Mouse (Mus musculus) embryonic facial prominence, embryonic 10.5 days (tissue): ENCODE measurements at regions not wholly inside any gene's neighbourhood (a gene's known extent, or its start where the extent isn't known, plus 50 kb on each side); places are given as distances from the start of the nearest gene placed in this dataset.

ENCODE experiments used
- DNase-seq: peaks from one replicate; pipeline ENCODE4 v3.0.0-alpha.2; 2017; ENCODE audit warnings: low spot score
- H3K27ac ChIP-seq: fragments of 300-500 bp; sonication (generic); replicated peaks from 2 replicates; pipeline ENCODE4 v1.5.1; 2016; ENCODE audit warnings: mild to moderate bottlenecking
- H3K27me3 ChIP-seq: fragments of 300-500 bp; sonication (generic); replicated peaks from 2 replicates; pipeline ENCODE4 v1.6.1; 2016; ENCODE audit warnings: low read depth, mild to moderate bottlenecking; ENCODE audit not compliant: poor library complexity, severe bottlenecking
- H3K36me3 ChIP-seq: fragments of 300-500 bp; sonication (generic); replicated peaks from 2 replicates; pipeline ENCODE4 v1.6.1; 2016; ENCODE audit warnings: mild to moderate bottlenecking, moderate library complexity
- H3K4me1 ChIP-seq: fragments of 300-500 bp; sonication (generic); 2 replicates; pipeline ENCODE4 v1.6.1; 2016
- H3K4me3 ChIP-seq: fragments of 300-500 bp; sonication (generic); 2 replicates; pipeline ENCODE4 v1.5.1; 2016; ENCODE audit warnings: mild to moderate bottlenecking, moderate library complexity
- H3K9me3 ChIP-seq: fragments of 300-500 bp; sonication (generic); 2 replicates; pipeline ENCODE4 v1.6.1; 2016; ENCODE audit warnings: mild to moderate bottlenecking
- WGBS: fragments of 180-500 bp; shearing (Covaris S2); methylation state at CpG from one replicate; pipeline ENCODE4 v1.1.7; 2016; 5-methylcytosine and 5-hydroxymethylcytosine counted together

DNA sequence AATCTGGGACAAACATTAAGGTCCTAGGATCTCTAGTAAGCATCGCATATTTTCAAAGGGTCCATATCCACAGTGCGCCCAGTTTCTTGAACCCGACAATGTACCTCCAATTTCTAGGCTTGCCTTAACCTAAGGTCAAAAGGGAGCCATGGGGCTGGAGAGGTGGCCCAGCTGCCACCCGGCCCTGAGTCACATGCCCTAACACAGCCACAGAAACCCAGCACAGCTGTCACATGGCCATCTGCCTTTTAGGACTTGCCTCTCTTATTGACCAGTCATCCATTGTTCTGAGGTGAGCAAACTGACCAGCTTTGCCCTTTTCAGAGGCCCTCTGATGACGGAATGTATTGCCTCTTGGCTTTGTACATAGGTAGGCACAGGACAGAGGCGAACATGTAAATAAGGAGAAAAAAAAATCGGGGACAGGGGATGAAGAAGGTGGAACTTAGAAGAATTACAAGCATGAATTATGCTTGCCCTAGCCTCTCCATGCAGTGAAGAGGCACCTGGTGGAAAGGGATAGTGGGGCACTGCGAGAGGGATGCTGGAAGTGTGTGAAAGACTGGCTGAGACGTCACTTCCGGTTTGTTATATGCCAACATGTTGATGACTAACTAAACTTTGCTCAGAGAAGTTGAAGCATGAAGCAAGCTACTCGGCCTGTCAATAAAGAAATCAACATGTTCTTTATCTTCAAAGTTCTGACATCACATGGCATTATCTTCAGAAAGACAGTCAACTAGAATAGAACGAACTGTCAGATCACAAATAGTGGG is 84.3 kb upstream of the Nap1l1 start:
- DNase-seq = peak; percentile 12
- H3K9me3 ChIP-seq = 0 out of 2 replicates have a peak, but pooled peaks cover 3% of the 10 kb centered on the region
- no peak overlapping the region for H3K4me3 ChIP-seq
- peaks cover 17% of the 10 kb centered on the region for H3K4me1 ChIP-seq
- H3K27ac ChIP-seq = no peak overlapping the region
- H3K27me3 ChIP-seq = no peaks in the 10 kb centered on the region
- WGBS = 81% methylated on average over 12 of the region's 12 CpGs
- H3K36me3 ChIP-seq = no peaks in the 10 kb centered on the region

DNA sequence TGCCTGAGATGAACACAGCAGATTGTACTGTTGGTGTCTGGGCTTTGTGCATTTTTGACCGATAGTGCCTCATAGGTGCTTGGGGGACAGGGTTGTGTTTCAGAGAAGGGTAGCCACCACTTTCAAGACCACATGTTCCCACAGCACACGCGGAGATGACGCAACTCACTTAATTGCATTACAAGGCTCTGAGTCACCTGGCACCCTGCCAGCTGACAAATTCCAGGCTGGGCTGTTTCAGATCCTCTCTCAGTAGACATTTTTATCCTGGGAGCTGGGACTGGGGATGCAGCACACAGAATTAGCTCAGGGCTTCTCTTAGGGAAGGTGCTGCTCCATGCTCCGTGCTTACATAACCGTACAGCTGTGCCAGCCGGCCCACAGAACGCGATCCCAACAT is 83.1 kb upstream of the Nap1l1 start:
- Histone ChIP-seq H3K27ac (no peak overlapping the region), H3K36me3 (no peaks in the 10 kb centered on the region), H3K9me3 (0 out of 2 replicates have a peak, but pooled peaks cover 3% of the 10 kb centered on the region), H3K4me1 (peaks cover 17% of the 10 kb centered on the region), H3K27me3 (no peaks in the 10 kb centered on the region), H3K4me3 (no peak overlapping the region)
- 73% methylated on average over 9 of the region's 9 CpGs for WGBS
- DNase-seq = peak; percentile 56

DNA sequence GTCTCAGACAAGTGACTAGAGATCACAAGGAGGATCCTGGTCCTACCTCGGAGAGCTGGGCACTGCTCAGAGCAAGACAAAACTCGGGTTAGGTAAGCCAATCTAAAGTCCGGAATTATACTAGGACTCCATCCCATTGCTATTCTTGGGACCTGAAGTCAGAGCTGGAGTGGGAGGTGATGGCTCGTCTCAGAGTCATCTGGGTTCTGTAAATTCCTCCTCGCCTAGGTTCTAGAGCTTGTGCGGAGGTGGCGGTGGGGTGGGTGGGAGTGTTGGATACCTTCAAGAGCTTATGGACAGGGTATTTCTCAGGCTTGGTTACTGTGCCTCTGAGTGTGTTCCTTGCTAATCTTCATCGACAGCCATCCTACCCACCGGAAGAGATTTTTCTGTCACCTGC is 78.6 kb upstream of the Nap1l1 start:
- no peaks in the 10 kb centered on the region for H3K27me3 ChIP-seq
- H3K36me3 ChIP-seq = no peaks in the 10 kb centered on the region
- 94% methylated on average over 9 of the region's 9 CpGs for WGBS
- no peak overlapping the region for H3K4me3 ChIP-seq
- H3K4me1 ChIP-seq = peaks cover 6% of the 10 kb centered on the region; the same call in 1 of the 2 replicates
- DNase-seq = no peak
- H3K9me3 ChIP-seq = 0 out of 2 replicates have a peak, but pooled peaks cover 3% of the 10 kb centered on the region
- H3K27ac ChIP-seq = no peak overlapping the region

DNA sequence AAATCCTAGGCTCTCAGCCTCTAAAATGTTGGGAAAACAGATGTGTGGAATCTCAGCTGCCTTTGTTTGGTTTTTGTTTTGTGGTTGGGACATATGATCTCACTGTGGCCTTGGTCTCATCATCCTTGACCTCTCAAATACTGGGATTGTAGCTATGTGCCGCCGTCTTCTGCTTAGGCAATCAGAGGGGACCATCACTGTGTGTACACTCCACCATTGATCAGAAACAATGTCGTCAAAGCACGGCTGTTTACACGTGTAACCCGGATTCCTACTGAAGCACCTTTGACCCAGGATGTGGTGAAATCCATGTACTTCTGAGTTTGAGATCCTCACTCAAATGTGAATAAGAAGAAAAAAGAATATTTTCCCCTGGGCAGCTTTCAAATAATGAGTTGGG is 68.0 kb upstream of the Nap1l1 start:
- Histone ChIP-seq H3K27me3 (no peaks in the 10 kb centered on the region), H3K9me3 (peaks cover 3% of the 10 kb centered on the region; the same call in 1 of the 2 replicates), H3K4me3 (no peak overlapping the region), H3K4me1 (peaks cover 10% of the 10 kb centered on the region; the same call in 1 of the 2 replicates), H3K36me3 (no peaks in the 10 kb centered on the region), H3K27ac (no peak overlapping the region)
- 90% methylated on average over 6 of the region's 6 CpGs for WGBS
- no peak for DNase-seq

DNA sequence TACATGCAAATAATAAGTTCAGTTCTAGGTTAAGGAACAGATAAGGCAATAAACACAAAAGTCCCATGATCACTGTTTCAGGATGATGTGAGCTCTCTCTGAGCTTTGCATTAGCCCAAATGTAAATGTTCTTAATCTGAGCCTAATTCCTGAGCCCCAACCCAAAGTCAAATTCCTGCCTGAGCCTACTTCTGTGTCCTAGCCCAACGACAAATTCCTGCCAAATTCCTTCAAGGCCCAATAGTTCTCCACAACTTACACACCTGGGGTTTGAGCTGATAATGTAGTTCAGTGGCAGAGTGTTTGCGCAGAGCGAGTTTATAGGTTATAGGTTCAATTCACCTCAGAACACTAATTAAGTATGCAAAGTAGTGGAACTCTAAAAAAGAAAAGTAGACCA is 64.1 kb upstream of the Nap1l1 start:
- H3K4me1 ChIP-seq = peaks cover 10% of the 10 kb centered on the region; the same call in 1 of the 2 replicates
- H3K9me3 ChIP-seq = no peaks in the 10 kb centered on the region
- no peak for DNase-seq
- no peak overlapping the region for H3K27ac ChIP-seq
- no peak overlapping the region for H3K4me3 ChIP-seq
- H3K36me3 ChIP-seq = no peaks in the 10 kb centered on the region
- 81% methylated on average over 3 of the region's 3 CpGs for WGBS
- no peaks in the 10 kb centered on the region for H3K27me3 ChIP-seq

DNA sequence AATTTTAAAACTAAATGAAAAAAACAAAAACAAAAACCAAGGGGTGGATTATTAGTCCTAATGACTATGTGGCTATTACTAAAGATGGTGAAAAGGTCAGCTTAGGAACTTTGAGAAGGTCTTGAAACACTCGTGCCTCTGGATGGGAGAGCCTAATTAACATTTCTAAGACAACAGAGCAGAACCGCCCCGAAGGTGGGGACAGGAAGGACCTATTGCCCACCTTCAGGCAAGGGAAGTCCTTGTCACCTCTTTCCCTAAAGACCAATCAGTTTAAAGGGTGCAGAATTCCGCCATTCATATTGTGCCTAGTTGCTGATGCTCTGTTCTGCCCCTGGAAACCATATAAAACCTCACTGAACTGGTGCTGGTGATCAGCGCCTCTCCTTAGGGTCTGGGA is 63.5 kb upstream of the Nap1l1 start:
- H3K4me1 ChIP-seq = peaks cover 10% of the 10 kb centered on the region; the same call in 1 of the 2 replicates
- no peak for DNase-seq
- 74% methylated on average over 5 of the region's 5 CpGs for WGBS
- no peak overlapping the region for H3K4me3 ChIP-seq
- H3K27me3 ChIP-seq = no peaks in the 10 kb centered on the region
- H3K27ac ChIP-seq = no peak overlapping the region
- H3K36me3 ChIP-seq = no peaks in the 10 kb centered on the region
- H3K9me3 ChIP-seq = no peaks in the 10 kb centered on the region

DNA sequence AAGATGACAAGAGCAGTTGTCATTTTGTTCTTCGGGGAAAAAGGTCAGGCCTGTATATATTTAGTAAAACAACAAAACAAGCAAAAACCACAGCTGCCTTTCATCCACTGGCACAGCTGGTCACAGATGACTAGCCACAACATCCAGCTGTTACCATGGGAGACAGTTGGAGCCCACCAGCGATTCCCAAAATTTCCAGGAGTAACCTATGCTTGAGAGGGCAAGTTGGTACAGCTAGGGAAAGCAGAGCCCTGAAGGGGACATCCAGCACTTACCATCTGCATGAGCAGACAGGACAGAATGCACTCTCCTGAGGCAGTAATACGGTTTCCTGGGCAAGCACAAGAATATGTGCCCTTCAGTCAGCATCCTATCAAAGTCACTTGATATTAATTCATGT is 62.9 kb upstream of the Nap1l1 start:
- no peak for DNase-seq
- H3K4me1 ChIP-seq = peaks cover 10% of the 10 kb centered on the region; the same call in 1 of the 2 replicates
- no peaks in the 10 kb centered on the region for H3K9me3 ChIP-seq
- 77% methylated on average over 3 of the region's 3 CpGs for WGBS
- no peak overlapping the region for H3K4me3 ChIP-seq
- H3K27ac ChIP-seq = no peak overlapping the region
- H3K27me3 ChIP-seq = no peaks in the 10 kb centered on the region
- no peaks in the 10 kb centered on the region for H3K36me3 ChIP-seq

DNA sequence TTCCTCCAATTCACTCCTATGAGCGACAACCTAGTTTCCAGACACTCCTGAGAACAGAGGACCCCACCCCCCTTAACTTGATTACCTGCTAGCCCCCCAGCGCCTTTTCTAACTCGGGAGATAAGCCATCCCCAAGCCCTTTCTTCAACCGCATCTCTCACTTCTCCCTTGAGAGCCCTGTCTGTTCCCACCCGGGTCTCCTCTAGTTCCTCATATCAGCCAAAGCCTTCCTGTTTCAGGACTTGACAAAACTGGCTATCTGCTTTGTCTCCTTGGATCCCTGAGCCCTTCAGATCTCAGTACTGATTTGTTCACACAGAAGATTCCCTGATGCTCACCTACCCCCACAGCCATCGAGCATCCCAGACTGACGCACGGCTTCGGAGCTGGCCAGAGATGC is 61.5 kb upstream of the Nap1l1 start:
- no peaks in the 10 kb centered on the region for H3K27me3 ChIP-seq
- no peak overlapping the region for H3K4me3 ChIP-seq
- no peaks in the 10 kb centered on the region for H3K36me3 ChIP-seq
- no peaks in the 10 kb centered on the region for H3K9me3 ChIP-seq
- DNase-seq = no peak
- H3K4me1 ChIP-seq = peaks cover 10% of the 10 kb centered on the region; the same call in 1 of the 2 replicates
- WGBS = 92% methylated on average over 9 of the region's 9 CpGs
- no peak overlapping the region for H3K27ac ChIP-seq

DNA sequence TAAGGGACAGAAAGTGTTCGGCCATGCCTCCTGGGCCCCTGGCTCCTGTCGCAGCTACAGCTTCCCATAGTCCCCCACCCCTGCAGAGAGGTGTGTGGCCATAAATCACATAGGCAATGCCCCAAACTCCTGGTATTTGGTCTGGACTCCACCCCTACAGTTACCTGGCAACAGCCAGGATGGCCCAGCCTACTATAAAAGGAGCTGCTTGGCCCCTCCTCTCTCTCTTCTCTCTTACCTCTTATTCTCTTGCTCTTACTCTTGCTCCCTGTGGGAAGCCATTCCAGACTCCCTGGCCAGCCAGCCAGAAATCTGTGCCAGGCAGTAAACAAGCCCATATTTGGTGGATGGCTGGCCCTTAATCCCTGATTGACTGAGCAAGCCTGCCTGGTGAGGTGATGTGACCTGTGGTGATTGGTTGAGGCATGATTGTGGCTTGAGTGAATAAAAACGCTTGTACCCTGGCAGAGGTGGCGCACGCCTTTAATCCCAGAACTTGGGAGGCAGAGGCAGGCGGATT is 56.4 kb upstream of the Nap1l1 start:
- peaks cover 25% of the 10 kb centered on the region for H3K4me1 ChIP-seq
- H3K27ac ChIP-seq = no peak overlapping the region
- DNase-seq = no peak
- WGBS = 89% methylated on average over 6 of the region's 6 CpGs
- no peaks in the 10 kb centered on the region for H3K36me3 ChIP-seq
- no peaks in the 10 kb centered on the region for H3K27me3 ChIP-seq
- H3K9me3 ChIP-seq = no peaks in the 10 kb centered on the region
- no peak overlapping the region for H3K4me3 ChIP-seq

DNA sequence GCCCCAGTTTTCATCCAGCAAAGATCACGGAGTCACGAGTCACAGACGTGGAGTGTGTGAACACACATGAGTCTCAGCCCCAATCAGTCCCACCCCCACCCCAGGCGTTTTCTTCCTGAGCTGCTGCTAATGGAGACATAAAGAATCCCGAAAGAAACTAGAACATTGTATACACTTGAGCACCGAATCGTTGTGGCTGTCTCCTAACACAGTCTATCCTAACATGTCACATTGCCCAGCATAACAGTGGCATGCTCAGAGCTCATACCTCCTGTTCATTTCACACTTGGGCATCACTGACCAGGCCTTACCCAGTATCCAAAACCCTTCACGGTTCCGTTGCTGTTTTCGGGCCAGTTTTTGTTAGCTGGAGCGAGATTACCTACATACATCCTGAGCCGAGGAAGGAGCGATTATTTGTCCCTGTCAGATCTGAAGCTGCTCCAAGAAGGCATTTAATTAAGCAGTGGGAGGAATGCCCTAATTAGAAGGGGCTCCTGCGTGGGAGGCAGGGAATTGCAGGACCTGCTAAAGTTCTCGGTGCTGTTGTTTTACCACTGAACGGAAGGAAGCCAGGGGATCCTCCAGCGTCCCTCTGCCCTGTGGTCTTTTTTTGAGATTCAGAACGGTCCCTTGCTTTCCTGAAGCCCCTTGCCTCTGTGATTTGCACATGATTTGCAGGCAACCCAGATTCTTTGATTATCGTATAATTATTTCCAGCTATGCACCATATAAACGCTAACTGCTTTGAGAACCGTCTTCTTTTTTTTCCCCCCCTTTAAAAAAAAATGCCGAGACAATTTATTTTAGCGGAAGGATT is 53.4 kb upstream of the Nap1l1 start:
- Histone ChIP-seq H3K36me3 (no peaks in the 10 kb centered on the region), H3K27me3 (no peaks in the 10 kb centered on the region), H3K4me3 (peak overlapping the region; percentile 39), H3K4me1 (peaks cover 36% of the 10 kb centered on the region), H3K27ac (peak overlapping the region; percentile 67), H3K9me3 (no peaks in the 10 kb centered on the region)
- WGBS = 33% methylated on average over 23 of the region's 23 CpGs
- DNase-seq = peak; percentile 14

DNA sequence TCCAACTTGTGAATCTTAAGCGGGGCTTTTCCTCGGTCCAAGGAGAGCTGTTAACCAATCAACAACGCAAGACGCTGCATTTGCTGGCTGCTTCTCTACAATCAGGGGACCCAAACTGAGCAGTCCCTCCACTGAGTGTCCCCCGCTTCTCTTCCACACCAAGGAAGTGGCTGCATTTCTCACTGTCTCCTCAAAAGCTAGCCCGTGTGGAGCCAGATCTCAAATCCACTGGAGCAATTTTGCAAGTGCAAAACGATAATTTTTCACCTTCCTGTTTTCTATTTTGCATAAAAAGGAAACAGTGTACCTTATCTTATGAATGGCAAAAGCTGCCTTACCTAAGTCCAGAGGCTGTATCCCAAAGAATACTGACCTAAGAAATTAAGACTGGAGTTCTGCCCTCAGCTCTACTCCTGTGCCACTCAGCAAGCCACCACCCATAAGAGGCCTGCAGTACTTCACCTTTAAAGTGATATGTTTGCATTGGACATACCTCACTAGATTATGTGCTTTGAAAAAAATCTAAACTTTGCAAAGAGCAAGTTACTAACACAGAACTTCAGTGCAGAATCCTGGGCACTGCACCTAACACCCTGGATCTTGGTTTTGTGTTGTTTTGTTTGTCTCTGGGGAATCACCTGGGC is 52.7 kb upstream of the Nap1l1 start:
- Histone ChIP-seq H3K4me1 (peaks cover 36% of the 10 kb centered on the region), H3K27ac (peak overlapping the region; percentile 67), H3K27me3 (no peaks in the 10 kb centered on the region), H3K36me3 (no peaks in the 10 kb centered on the region), H3K9me3 (no peaks in the 10 kb centered on the region), H3K4me3 (peak overlapping the region; percentile 39)
- WGBS = 21% methylated on average over 7 of the region's 7 CpGs
- DNase-seq = peak; percentile 14

DNA sequence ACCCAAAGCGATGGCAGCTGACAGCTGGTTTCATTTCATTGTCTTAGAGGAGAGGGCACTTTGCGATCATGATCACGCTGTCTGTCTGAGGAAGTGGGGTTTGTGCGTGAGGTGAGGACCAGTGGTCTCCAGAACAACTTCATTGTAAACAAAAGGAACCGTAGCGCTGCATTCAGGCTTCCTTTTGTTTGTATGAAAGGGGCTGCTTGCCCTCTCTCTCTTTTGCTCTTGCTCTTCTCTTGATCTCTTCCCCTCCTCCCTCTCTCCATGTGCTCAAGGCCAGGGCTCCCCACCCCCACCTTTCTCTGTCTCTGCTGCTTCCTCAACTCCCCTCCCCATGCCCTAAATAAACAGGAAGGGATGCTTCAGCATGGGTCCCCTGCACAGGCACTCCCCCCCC is 51.0 kb upstream of the Nap1l1 start:
- Histone ChIP-seq H3K4me1 (peaks cover 36% of the 10 kb centered on the region), H3K4me3 (peak overlapping the region; percentile 35), H3K27ac (peak overlapping the region; percentile 60), H3K36me3 (no peaks in the 10 kb centered on the region), H3K27me3 (no peaks in the 10 kb centered on the region), H3K9me3 (no peaks in the 10 kb centered on the region)
- 11% methylated on average over 6 of the region's 6 CpGs for WGBS
- peak; percentile 45 for DNase-seq
